Mouse (Mus musculus) liver, embryonic 12.5 days (tissue): Measurements from ENCODE around the gene Kif26b. TPM values are rescaled to one million over a fixed set of nuclear protein-coding genes. Genes with fewer than 3 reads are reported as not detected.

Experiments used
- ATAC-seq: fragments of 200-750 bp; cut with Nextera tagmentation; 2 replicates; pipeline ENCODE4 v1.8.0; 2017; ENCODE audit warnings: moderate number of reproducible peaks, mild to moderate bottlenecking, moderate library complexity
- H3K27ac ChIP-seq: fragments of 300-500 bp; sonication (generic); 2 replicates; pipeline ENCODE4 v1.5.1; 2016; ENCODE audit warnings: mild to moderate bottlenecking
- H3K27me3 ChIP-seq: fragments of 300-500 bp; sonication (generic); replicated peaks from 2 replicates; pipeline ENCODE4 v1.6.1; 2016; ENCODE audit warnings: mild to moderate bottlenecking, moderate library complexity
- H3K36me3 ChIP-seq: fragments of 300-500 bp; sonication (generic); 2 replicates; pipeline ENCODE4 v1.6.1; 2016; ENCODE audit warnings: mild to moderate bottlenecking, moderate library complexity
- H3K4me1 ChIP-seq: fragments of 300-500 bp; sonication (generic); 2 replicates; pipeline ENCODE4 v1.6.1; 2016
- H3K4me2 ChIP-seq: fragments of 300-500 bp; sonication (generic); 2 replicates; pipeline ENCODE4 v1.6.1; 2016; ENCODE audit warnings: mild to moderate bottlenecking, moderate library complexity
- H3K4me3 ChIP-seq: fragments of 300-500 bp; sonication (generic); 2 replicates; pipeline ENCODE4 v1.5.1; 2016; ENCODE audit warnings: mild to moderate bottlenecking, moderate library complexity
- H3K9ac ChIP-seq: fragments of 300-500 bp; sonication (generic); 2 replicates; pipeline ENCODE4 v1.6.1; 2016; ENCODE audit warnings: mild to moderate bottlenecking, moderate library complexity
- H3K9me3 ChIP-seq: fragments of 300-500 bp; sonication (generic); replicated peaks from 2 replicates; pipeline ENCODE4 v1.6.1; 2016; ENCODE audit warnings: mild to moderate bottlenecking, moderate library complexity
- WGBS: fragments of 180-500 bp; shearing (Covaris S2); methylation state at CpG from one replicate; pipeline ENCODE4 v1.1.7; 2016; ENCODE audit not compliant: insufficient replicate concordance; 5-methylcytosine and 5-hydroxymethylcytosine counted together
- polyA plus RNA-seq: library from polyadenylated mRNA; unstranded; fragments of >200 nt; fragmentation: Nextera tagmentation; extraction: Ambion mirVana; gene quantifications from 2 replicates; pipeline ENCODE4 v1.2.1, GENCODE M21; 2016

The Kif26b gene
- polyA plus RNA-seq, 1 experiment from 2014 or later, result 0.67 TPM

DNA sequence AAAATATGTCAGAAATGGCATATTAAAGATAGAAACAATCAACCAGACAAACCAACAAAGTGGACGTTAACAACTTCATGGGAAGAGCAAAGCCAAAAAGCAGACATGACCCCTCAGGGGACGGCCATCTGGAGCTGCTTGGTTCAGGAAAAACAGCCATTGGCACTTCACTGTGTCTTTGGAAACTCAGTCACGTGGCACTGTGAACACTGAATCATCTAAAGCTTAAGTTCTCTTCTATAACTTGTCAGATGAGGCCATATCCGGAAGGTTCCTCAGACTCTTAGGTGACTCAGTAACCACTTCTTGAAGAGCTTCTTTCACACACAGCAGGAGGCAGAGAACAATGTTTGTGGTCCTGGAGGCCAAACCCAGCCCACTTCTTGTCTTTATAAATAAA lies 126.6 kb downstream of the Kif26b start:
- Histone ChIP-seq H3K9ac (no peak overlapping the region), H3K4me3 (no peak overlapping the region), H3K36me3 (no peaks in the 10 kb centered on the region), H3K4me2 (no peak overlapping the region), H3K4me1 (no peaks in the 10 kb centered on the region), H3K9me3 (no peaks in the 10 kb centered on the region), H3K27ac (no peak overlapping the region), H3K27me3 (no peaks in the 10 kb centered on the region; the same call in 1 of the 2 replicates)
- 68% methylated on average over 4 of the region's 4 CpGs for WGBS
- ATAC-seq, result no peak

DNA sequence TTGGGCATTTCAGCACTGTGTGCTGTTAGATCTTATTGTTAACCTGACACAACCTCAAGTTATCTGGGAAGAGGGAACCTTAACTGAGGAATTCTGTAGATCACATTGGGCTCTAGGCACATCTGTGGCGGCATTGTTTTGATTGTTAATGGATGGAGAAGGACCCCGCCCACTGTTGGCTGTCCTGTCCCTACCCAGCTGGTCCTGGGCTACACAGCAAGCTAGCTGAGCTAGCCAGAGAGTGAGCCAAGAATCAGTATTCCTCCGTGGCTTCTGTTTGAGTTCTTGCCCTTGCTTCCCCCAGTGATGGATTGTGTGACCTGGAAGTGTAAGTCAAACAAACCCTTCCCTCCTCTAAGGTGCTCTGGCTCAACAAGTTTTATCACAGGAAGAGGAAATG lies 132.1 kb downstream of the Kif26b start:
- Histone ChIP-seq H3K9me3 (no peaks in the 10 kb centered on the region), H3K27me3 (no peaks in the 10 kb centered on the region), H3K9ac (no peak overlapping the region), H3K4me1 (no peaks in the 10 kb centered on the region), H3K36me3 (no peaks in the 10 kb centered on the region), H3K4me2 (no peak overlapping the region), H3K27ac (no peak overlapping the region), H3K4me3 (no peak overlapping the region)
- ATAC-seq, result no peak
- 29% methylated on average over 3 of the region's 3 CpGs for WGBS

DNA sequence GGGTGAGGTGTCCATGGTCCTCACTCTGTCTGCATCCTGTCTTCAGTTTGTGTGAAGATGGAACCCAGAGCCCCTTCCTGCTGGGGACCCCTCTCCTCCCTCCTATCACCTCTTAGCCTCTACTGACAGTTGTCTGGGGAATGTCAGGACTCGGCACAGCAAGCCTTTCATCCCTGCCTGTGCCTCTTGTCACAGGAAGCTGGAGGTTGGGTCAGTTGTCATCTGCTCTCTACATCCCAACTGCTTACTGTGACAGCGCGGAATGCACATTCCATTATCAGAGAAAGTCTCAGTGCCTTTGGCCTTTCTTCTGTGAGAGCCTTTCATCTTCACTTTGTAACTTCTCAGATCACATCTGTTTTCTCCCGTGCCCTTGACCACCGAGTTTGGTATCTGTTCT lies 132.6 kb downstream of the Kif26b start:
- Histone ChIP-seq H3K36me3 (no peaks in the 10 kb centered on the region), H3K27me3 (no peaks in the 10 kb centered on the region), H3K9me3 (no peaks in the 10 kb centered on the region), H3K9ac (no peak overlapping the region), H3K4me1 (no peaks in the 10 kb centered on the region), H3K4me3 (no peak overlapping the region), H3K27ac (no peak overlapping the region), H3K4me2 (no peak overlapping the region)
- 9% methylated on average over 5 of the region's 5 CpGs for WGBS
- no peak for ATAC-seq

DNA sequence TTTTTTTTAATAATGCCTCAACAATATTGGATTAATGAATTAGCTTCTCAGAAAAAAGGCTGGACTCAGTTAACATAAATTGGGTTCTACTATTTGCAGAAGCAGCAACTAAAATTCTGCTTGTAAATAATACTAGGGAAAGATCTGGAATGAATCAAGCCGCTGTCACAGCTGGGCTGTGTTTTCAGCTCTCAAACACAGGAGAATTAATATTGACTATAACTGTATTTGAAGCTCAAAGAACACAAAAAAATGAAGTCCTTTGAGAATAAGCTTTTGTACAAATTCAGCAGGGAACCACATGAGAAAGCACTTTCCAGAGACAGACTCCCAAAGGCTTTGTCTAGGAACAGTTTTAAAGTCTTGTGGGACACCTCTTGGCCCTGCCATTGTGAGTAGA lies 134.6 kb downstream of the Kif26b start:
- Histone ChIP-seq H3K9ac (no peak overlapping the region), H3K9me3 (no peaks in the 10 kb centered on the region), H3K4me3 (no peak overlapping the region), H3K27ac (no peak overlapping the region), H3K4me2 (no peak overlapping the region), H3K27me3 (no peaks in the 10 kb centered on the region; the same call in 1 of the 2 replicates), H3K36me3 (no peaks in the 10 kb centered on the region), H3K4me1 (no peaks in the 10 kb centered on the region)
- WGBS, result 65% methylated on average over 1 of the region's 1 CpGs
- ATAC-seq, result no peak

DNA sequence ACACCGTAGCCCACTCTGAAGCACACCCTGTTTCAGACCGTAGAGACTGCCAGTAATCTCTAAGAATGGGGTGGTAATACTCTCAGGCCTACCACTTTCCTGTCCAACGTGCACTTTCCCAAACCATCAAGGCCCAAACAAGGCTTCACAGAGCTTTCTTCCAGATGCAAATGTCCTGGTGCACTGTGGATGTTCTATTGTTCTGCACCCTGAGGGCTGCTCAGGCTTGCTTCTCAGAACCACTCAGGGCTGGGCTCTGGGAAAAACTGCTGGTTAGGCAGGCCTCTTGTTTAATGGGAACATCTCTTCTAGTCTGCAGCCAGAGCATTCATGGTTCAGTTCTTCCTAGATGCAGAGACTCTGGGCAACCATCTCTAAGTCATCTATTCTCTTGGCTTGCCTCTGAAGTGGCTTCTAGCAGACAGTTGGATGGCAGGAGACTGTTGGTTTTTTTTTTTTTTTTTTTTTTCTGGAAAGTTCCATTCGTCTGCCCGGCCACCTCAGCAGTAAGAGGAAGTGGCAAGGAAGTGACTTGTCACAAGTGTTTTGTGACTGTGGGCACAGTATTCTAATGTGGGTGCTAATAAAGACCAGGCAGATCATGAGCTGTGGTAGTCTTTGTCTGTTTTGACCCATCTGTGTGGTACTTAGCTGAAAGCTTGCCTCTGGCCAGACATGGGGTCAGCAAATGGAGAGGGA lies 135.5 kb downstream of the Kif26b start:
- no peaks in the 10 kb centered on the region for H3K9me3 ChIP-seq
- no peak overlapping the region for H3K4me3 ChIP-seq
- no peak overlapping the region for H3K9ac ChIP-seq
- H3K27ac ChIP-seq, result no peak overlapping the region
- 45% methylated on average over 5 of the region's 5 CpGs for WGBS
- H3K4me1 ChIP-seq, result no peaks in the 10 kb centered on the region
- no peaks in the 10 kb centered on the region for H3K36me3 ChIP-seq
- no peak overlapping the region for H3K4me2 ChIP-seq
- no peaks in the 10 kb centered on the region; the same call in 1 of the 2 replicates for H3K27me3 ChIP-seq
- no peak for ATAC-seq

DNA sequence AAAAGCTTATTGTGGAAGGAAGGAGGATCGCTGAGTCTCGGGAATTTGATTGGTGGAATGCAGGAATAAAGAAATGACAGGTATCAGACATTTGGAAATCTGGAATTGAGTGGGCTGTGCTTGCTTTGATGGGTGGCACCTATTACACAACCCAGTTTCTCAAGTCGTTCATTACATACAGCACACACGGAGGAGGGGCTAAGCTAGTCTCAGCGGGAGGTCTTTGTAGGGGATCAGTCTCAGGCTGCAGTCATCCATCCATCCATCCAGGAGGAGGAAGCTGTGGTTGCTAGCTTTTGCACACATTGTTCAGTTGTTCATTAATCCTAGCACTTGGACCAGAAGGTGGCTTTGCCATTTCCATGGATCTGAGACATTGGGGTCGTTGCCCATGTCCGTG lies 137.6 kb downstream of the Kif26b start:
- Histone ChIP-seq H3K27ac (no peak overlapping the region), H3K4me3 (no peak overlapping the region), H3K9ac (no peak overlapping the region), H3K4me1 (no peaks in the 10 kb centered on the region), H3K36me3 (no peaks in the 10 kb centered on the region), H3K27me3 (no peaks in the 10 kb centered on the region; the same call in 1 of the 2 replicates), H3K9me3 (no peaks in the 10 kb centered on the region), H3K4me2 (no peak overlapping the region)
- no peak for ATAC-seq
- WGBS, result 57% methylated on average over 7 of the region's 7 CpGs

DNA sequence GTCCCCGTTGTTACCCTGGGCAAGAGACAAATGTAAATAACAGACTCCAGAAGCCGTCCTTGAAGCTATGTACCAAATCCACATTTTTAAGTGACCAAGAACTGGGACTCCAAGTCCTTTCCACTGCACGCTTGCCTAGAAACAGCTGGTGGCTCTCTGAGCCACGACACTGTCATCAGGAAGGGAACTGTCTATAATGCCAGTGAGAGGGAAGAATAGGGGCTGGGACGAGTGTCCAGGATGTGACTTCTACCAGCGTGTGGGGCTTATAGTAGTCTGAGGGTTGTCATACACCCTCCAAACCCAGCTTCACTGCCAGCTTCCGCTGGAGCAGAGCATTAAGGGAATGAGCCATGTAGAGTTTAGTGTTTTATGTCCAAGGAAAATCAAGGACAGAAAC lies 138.9 kb downstream of the Kif26b start:
- H3K9ac ChIP-seq, result no peak overlapping the region

DNA sequence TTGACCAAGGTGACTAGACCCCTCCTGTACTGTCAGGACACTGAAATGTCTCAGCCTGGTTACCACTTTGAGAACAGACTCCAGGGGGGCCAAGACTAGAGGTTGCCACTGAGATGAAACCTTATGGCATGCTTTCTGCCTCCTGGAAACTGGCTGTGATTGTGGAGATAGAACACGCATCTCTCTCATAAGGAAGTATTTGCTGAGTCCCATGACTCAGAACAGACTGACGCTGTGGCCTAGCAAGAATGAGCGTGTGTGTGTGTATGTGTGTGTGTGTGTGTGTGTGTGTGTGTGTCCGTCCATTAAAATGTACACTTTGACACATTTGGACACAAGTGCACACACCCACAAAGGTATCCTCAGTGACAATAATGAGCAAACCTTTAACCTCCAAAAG lies 140.0 kb downstream of the Kif26b start:
- no peak overlapping the region for H3K4me3 ChIP-seq
- 63% methylated on average over 4 of the region's 4 CpGs for WGBS
- peaks cover 6% of the 10 kb centered on the region for H3K27me3 ChIP-seq
- no peak overlapping the region for H3K4me2 ChIP-seq
- no peak overlapping the region for H3K27ac ChIP-seq
- no peak overlapping the region for H3K9ac ChIP-seq
- no peaks in the 10 kb centered on the region for H3K4me1 ChIP-seq
- H3K9me3 ChIP-seq, result no peaks in the 10 kb centered on the region
- ATAC-seq, result no peak
- H3K36me3 ChIP-seq, result no peaks in the 10 kb centered on the region

More for the DNA sequence above, 138.9 kb downstream of the Kif26b start:
- no peak overlapping the region for H3K4me2 ChIP-seq
- H3K27me3 ChIP-seq, result peaks cover 6% of the 10 kb centered on the region
- H3K9me3 ChIP-seq, result no peaks in the 10 kb centered on the region
- no peak for ATAC-seq
- no peak overlapping the region for H3K4me3 ChIP-seq
- H3K27ac ChIP-seq, result no peak overlapping the region
- 66% methylated on average over 7 of the region's 7 CpGs for WGBS
- no peaks in the 10 kb centered on the region for H3K36me3 ChIP-seq
- H3K4me1 ChIP-seq, result no peaks in the 10 kb centered on the region

DNA sequence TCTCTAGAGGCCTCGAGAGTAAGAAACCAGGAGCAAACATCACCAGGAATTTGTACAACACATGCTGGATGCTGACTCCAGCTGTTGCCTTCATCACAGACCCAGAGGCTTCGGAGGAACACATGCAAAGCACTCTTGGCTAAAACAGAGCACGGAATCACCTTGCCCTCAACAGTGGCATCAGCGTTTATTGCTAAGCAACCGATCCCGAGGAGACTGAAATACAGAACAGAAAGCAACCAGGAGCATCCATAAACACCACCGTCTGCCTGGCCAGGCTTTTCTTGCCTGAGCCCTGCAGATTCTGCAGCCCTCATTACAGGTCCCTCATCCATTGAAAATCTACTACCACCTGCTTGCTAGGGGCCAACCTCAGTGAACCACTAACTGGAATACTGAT lies 144.1 kb downstream of the Kif26b start:
- H3K9ac ChIP-seq, result no peak overlapping the region
- H3K36me3 ChIP-seq, result no peaks in the 10 kb centered on the region
- H3K27me3 ChIP-seq, result peaks cover 6% of the 10 kb centered on the region
- ATAC-seq, result no peak
- H3K9me3 ChIP-seq, result no peaks in the 10 kb centered on the region
- H3K4me1 ChIP-seq, result peaks cover 12% of the 10 kb centered on the region; the same call in 1 of the 2 replicates
- H3K27ac ChIP-seq, result no peak overlapping the region
- 50% methylated on average over 7 of the region's 7 CpGs for WGBS
- no peak overlapping the region for H3K4me3 ChIP-seq
- no peak overlapping the region for H3K4me2 ChIP-seq

DNA sequence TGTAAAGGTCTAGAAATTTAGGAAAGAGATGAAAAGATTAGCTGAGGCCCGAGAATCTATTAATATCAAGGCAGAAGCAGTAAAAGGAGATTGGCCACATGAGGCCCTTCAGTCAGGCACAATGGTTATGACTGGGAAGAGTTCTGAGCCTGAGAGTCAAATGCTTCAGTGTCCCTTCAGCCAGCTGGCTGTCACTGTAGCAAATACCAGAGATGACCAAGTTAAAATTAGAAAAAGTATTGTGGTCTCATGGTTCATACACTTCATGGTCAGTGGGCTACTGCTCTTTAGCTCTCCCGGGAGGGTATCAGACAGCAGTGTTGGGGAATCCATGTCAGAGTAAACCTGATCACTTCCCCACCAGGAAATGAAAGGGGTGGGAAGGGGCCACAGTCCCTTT lies 144.6 kb downstream of the Kif26b start:
- H3K36me3 ChIP-seq, result no peaks in the 10 kb centered on the region
- H3K9me3 ChIP-seq, result no peaks in the 10 kb centered on the region
- H3K4me3 ChIP-seq, result no peak overlapping the region
- H3K4me2 ChIP-seq, result no peak overlapping the region
- H3K4me1 ChIP-seq, result peaks cover 12% of the 10 kb centered on the region; the same call in 1 of the 2 replicates
- no peak overlapping the region for H3K9ac ChIP-seq
- peaks cover 6% of the 10 kb centered on the region for H3K27me3 ChIP-seq
- no peak for ATAC-seq
- WGBS, result 41% methylated on average over 2 of the region's 2 CpGs
- H3K27ac ChIP-seq, result no peak overlapping the region

DNA sequence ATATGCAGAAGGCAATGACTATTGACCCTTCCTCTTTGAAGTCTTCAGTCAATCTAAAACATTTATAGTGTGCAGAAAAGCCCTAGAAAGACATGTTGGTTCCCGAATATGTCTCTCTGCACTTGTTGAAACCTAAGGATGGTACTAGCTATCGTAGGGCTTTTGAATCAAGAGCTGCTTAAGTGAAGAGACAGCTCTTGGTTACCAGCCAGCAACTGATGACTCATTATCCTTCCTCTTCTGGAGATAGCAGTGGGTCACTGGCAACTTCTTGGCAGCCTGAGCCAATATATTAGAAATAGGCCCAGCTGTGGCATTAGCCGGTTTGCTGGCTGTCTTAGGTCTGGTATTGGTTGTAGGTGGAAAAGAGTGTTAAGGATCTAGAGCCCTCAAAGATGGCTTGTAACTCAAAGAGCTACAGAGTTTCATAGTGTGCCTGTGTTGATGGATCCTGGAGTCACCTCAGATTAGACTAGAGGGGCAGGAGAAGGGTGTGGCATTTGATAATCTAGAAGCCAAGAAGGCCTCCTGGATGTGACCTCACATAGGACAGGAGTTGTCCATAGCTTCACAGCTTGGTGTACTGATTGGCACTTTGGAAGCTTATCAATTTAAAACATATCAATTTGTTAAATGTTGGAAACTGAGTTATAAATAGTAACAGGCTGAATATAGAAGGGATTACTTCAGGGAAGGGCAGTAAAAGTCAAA lies 146.8 kb downstream of the Kif26b start:
- Histone ChIP-seq H3K4me1 (peaks cover 12% of the 10 kb centered on the region; the same call in 1 of the 2 replicates), H3K4me3 (no peak overlapping the region), H3K9ac (no peak overlapping the region), H3K27ac (no peak overlapping the region), H3K27me3 (peaks cover 6% of the 10 kb centered on the region), H3K36me3 (no peaks in the 10 kb centered on the region), H3K9me3 (no peaks in the 10 kb centered on the region), H3K4me2 (no peak overlapping the region)
- ATAC-seq, result peak; percentile 52; the same call in 1 of the 2 replicates
- 58% methylated on average over 3 of the region's 3 CpGs for WGBS

DNA sequence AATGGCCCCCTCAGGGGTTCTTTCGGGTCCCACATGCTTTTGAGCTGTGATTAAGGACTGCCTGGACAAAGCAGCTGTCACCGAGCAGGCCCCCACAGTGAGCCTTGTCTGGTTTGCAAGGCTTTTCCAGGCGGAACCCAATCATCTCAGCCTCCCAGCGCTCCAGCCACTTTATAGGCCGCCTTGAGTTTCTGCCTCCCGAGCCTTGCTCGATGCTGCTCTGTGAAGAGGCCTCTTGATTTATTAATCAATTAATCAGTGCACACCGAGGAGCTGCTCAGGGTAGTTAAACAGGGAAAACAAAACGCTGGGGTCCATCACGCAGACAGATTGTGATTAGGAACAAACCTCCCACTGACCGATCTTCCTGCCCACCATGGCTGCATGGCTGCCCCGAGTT lies 148.2 kb downstream of the Kif26b start:
- no peak overlapping the region for H3K4me2 ChIP-seq
- no peaks in the 10 kb centered on the region for H3K9me3 ChIP-seq
- no peaks in the 10 kb centered on the region for H3K27me3 ChIP-seq
- no peak overlapping the region for H3K4me3 ChIP-seq
- WGBS, result 71% methylated on average over 12 of the region's 12 CpGs
- peaks cover 12% of the 10 kb centered on the region; the same call in 1 of the 2 replicates for H3K4me1 ChIP-seq
- H3K27ac ChIP-seq, result no peak overlapping the region
- no peaks in the 10 kb centered on the region for H3K36me3 ChIP-seq
- no peak for ATAC-seq
- H3K9ac ChIP-seq, result no peak overlapping the region
